Mouse (Mus musculus): ENCODE data around the gene Cabp1. TPM values are rescaled to one million over a fixed set of nuclear protein-coding genes. Genes with fewer than 3 reads are reported as not detected.
"Not testable (repeated sequence)": the region's sequence is repeated elsewhere in the genome, so short reads cannot be mapped to it uniquely, and the experiment has no call there.

Gene Cabp1
- polyA plus RNA-seq, 1 experiment from 2014 or later, result 1.5 TPM

DNA sequence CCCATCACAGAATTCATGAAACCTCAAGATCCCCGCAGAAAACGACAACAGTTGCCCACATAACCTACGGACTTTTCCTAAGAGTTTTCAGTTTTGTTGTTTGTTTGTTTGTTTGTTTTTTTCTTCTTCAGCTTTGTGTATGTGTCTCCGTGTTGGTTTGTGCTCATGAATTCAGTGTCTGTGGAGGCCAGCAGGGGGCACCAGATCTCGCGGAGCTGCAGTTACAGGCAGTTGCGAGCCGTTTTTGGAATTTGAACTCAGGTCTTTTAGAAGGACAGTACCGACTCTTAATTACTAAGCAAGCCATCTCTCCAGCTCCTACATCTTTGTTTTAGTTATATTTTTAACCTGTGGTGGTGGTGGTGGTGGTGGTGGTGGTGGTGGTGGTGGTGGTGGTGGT is 28.8 kb downstream of the Cabp1 start:
- H3K4me3 ChIP-seq (replicated peaks), result no peak overlapping the region
- H3K4me2 ChIP-seq (replicated peaks), result no peak overlapping the region
- H3K9ac ChIP-seq, result no peak overlapping the region
- H3K36me3 ChIP-seq, result no peaks in the 10 kb centered on the region
- H3K27ac ChIP-seq, result no peak overlapping the region
- peaks cover 31% of the 10 kb centered on the region for H3K4me1 ChIP-seq (replicated peaks)
- H3K9me3 ChIP-seq, result no peaks in the 10 kb centered on the region
- ATAC-seq, result no peak
- no peaks in the 10 kb centered on the region for H3K27me3 ChIP-seq (replicated peaks)
- WGBS, result 64% methylated on average over 9 of the region's 9 CpGs

DNA sequence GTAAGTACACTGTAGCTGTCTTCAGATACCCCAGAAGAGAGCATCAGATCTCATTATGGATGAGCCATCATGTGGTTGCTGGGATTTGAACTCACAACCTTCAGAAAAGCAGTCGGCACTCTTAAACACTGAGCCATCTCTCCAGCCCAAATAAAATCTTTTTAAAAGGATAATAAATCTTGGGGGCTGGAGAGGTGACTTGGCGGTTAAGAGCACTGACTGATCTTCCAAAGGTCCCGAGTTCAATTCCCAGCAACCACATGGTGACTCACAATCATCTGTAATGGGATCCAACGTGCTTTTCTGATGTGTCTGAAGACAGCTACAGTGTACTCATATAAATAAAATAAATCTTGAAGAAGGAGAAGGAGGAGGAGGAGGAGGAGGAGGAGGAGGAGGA is 29.7 kb downstream of the Cabp1 start:
- H3K27ac ChIP-seq; H3K9ac ChIP-seq; H3K4me2 ChIP-seq (replicated peaks); H3K36me3 ChIP-seq; H3K27me3 ChIP-seq (replicated peaks); H3K4me3 ChIP-seq (replicated peaks); ATAC-seq; H3K9me3 ChIP-seq: not testable (repeated sequence)
- 74% methylated on average over 4 of the region's 4 CpGs for WGBS
- peaks cover 31% of the 10 kb centered on the region for H3K4me1 ChIP-seq (replicated peaks)

DNA sequence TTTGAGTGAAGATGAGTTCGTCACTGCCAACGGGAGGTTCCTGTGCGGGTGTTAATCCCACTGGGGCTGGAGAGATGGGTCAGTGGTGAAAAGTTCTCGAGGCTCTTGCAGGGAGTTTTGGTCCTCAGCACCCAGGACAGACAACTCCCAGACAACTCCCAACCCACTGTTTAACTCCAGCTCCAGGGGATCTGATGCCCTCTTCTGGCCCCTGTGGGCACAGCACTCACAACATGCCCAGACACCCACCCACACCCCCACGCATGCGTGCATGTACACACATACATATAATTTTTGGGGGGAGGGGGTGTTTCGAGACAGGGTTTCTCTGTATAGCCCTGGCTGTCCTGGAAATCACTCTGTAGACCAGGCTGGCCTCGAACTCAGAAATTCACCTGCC is 30.6 kb downstream of the Cabp1 start:
- Histone ChIP-seq H3K4me2 (replicated peaks) (0 out of 2 replicates have a peak overlapping the region, but pooled peaks have one; percentile 16), H3K9ac (no peak overlapping the region), H3K27me3 (replicated peaks) (no peaks in the 10 kb centered on the region), H3K9me3 (no peaks in the 10 kb centered on the region), H3K27ac (no peak overlapping the region), H3K4me1 (replicated peaks) (peaks cover 29% of the 10 kb centered on the region), H3K36me3 (no peaks in the 10 kb centered on the region), H3K4me3 (replicated peaks) (no peak overlapping the region)
- no peak for ATAC-seq
- 38% methylated on average over 8 of the region's 8 CpGs for WGBS

DNA sequence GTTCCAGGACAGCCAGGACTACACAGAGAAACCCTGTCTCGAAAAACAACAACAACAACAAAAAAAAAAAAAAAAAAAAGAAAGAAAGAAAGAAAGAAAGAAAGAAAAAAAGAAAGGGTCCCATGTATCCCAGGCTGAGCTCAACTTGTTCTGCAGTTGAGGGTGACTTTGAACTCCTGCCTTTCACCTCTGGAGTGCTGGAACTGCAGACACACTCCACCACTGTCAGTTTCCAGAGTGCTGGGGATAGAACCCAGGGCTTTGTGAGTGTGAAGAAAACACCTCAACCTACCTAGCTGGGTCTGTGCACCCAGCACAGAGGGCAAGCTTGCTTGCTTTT is 32.3 kb downstream of the Cabp1 start:
- peaks cover 26% of the 10 kb centered on the region for H3K4me1 ChIP-seq (replicated peaks)
- not testable (repeated sequence) for H3K27me3 ChIP-seq (replicated peaks); H3K36me3 ChIP-seq; H3K4me3 ChIP-seq (replicated peaks); ATAC-seq; H3K9me3 ChIP-seq; H3K4me2 ChIP-seq (replicated peaks); H3K27ac ChIP-seq; H3K9ac ChIP-seq
- WGBS, result 87% methylated on average over 1 of the region's 1 CpGs

DNA sequence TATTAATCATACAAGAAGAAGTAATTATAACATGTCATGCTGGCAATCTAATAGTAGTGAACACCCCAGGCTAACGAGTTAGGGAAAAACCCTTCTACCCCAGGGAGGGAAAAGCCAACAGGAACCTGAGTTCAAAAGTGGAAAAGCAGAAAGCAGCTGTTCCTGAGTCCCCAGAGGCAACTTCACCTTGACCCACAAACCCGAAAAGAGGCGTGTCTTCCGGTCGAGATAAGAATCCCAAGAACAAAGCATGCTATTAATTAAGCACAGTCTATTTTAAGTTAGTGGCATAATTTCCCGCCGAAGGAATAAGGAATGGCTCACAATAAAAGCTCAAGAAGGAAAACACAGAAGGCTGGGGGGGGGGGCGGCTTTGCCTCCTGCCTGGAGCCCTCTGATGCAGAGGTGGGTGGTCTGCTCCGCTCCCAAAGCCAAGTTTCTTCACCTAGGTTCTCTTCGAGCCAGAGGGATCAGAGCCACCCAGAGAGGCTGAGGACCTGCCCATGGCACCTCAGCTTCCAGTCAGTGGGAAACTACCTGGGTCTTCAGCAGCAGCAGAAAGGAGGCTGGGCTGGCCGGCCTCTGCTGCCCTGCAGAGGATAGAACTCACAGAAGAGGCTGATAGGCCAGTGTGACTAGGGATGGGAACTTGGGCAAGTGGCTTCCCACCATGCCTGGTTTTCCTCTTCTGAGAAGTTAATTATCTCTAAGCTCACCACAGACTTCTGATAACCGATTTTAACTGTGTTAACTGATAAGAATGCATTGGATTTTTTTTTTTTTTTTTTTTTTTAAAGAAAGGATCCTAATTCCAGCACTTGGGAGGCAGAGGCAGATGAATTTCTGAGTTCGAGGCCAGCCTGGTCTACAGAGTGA is 32.9 kb downstream of the Cabp1 start:
- Histone ChIP-seq H3K4me2 (replicated peaks) (no peak overlapping the region), H3K4me3 (replicated peaks) (no peak overlapping the region), H3K27ac (peak overlapping the region; percentile 56; the same call in 1 of the 2 replicates), H3K9me3 (no peaks in the 10 kb centered on the region), H3K9ac (peak overlapping the region; percentile 17; the same call in 1 of the 2 replicates), H3K27me3 (replicated peaks) (no peaks in the 10 kb centered on the region), H3K4me1 (replicated peaks) (peaks cover 21% of the 10 kb centered on the region), H3K36me3 (no peaks in the 10 kb centered on the region)
- ATAC-seq, result no peak
- 43% methylated on average over 13 of the region's 13 CpGs for WGBS

DNA sequence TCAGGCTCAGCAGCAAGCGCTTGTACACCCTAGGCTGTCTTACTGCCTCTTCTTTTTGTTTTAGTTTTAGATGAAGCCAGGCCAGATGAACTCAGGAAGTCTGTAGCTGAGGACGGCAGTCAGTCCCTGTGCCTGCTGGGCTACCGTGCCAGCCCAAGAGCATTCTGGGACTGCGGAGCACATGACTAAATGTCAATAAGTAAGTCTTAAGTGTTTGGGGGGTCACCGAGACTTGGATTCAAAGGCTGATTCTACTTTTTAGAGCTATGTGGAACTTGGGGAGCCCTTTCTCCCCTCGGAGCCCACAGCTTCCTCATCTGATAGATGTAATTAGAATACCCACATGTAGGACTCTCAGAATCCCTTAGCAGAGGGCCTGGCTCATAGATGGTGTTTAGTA is 33.5 kb downstream of the Cabp1 start:
- Histone ChIP-seq H3K27me3 (replicated peaks) (no peaks in the 10 kb centered on the region), H3K9me3 (no peaks in the 10 kb centered on the region), H3K4me1 (replicated peaks) (peaks cover 21% of the 10 kb centered on the region), H3K27ac (peak overlapping the region; percentile 56), H3K4me3 (replicated peaks) (no peak overlapping the region), H3K9ac (no peak overlapping the region), H3K36me3 (no peaks in the 10 kb centered on the region), H3K4me2 (replicated peaks) (no peak overlapping the region)
- no peak for ATAC-seq
- 70% methylated on average over 6 of the region's 6 CpGs for WGBS

DNA sequence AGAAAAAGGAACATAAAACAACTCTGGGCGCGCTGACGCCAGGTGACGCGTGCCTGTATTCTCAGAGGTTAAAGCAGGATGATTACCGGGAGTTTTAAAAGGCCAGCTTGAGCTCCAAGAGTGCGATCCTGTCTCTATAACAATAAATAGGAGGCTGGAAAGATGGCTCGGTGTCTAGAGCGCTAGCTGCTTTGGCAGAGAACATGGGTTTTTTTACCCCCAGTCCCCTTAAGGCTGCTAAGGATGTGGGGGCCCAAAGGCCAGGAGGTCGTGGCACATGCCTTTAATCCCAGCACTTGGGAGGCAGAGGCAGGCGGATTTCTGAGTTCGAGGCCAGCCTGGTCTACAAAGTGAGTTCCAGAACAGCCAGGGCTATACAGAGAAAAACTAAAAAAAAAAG is 35.0 kb downstream of the Cabp1 start:
- peaks cover 35% of the 10 kb centered on the region for H3K4me1 ChIP-seq (replicated peaks)
- H3K4me2 ChIP-seq (replicated peaks), result peak overlapping the region; percentile 76
- H3K9me3 ChIP-seq, result no peaks in the 10 kb centered on the region
- peak overlapping the region; percentile 94 for H3K4me3 ChIP-seq (replicated peaks)
- peak overlapping the region; percentile 98 for H3K27ac ChIP-seq
- WGBS, result 38% methylated on average over 12 of the region's 12 CpGs
- no peaks in the 10 kb centered on the region for H3K36me3 ChIP-seq
- no peaks in the 10 kb centered on the region for H3K27me3 ChIP-seq (replicated peaks)
- ATAC-seq, result no peak
- H3K9ac ChIP-seq, result peak overlapping the region; percentile 69

DNA sequence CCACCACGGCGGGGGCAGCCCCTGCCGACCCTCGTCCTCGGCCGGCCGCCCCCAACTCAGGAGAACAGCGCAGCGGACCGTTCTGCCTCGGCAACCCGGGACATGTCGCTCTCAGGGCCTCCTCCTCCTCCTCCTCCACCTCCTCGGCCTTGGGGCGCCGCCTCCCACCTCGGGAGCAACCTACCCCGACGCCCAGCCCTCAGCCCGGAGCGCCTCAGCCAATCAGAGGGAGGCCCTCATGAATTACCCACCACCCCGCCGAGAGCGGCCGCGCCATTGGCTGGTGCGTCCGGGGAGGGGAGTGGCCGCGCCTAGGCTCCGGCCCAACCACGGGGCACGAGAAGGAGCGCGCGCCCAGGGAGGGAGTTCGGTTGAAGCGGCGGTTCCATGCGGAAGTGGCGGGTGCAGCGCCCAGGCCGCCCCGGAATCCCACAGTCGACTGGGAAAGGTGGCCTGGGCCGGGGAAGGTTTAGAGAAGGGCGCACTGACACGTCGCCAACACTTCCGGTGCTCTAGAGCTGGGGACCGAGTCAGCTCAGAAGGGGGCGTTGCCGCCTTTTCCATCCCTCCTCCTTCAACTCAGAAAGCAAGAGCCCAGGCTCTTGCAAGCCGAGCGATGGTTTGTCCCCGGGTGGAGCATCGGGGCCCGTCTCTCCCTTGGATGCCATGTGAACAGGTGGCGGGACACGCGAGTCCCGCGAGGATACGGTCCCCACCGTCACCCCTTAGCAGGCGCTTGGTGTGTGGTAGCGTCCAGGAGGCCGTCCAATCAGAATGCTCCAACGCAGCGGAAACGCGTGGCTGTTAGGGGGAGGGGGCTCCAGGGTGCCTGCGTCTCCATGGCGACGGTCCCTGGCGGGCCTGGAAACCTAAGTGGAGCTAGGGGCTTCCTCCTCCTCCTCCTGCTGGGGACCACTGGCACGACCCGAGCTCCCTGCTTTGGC is 35.9 kb downstream of the Cabp1 start, which contains the start of gene Mlec:
TSS of gene Mlec (minus strand) at position 140 of the 944 bp plus-strand sequence.
- ATAC-seq, result peak; percentile 97
- H3K4me1 ChIP-seq (replicated peaks), result peaks cover 42% of the 10 kb centered on the region
- peak within 1 kb of the TSS; percentile 76 for H3K4me2 ChIP-seq (replicated peaks)
- no peaks in the 10 kb centered on the region for H3K9me3 ChIP-seq
- no peaks in the 10 kb centered on the region for H3K36me3 ChIP-seq
- H3K4me3 ChIP-seq (replicated peaks), result peak within 1 kb of the TSS; percentile 94
- peak within 1 kb of the TSS; percentile 99 for H3K9ac ChIP-seq
- WGBS, result under 1% methylated on average over 72 of the region's 78 CpGs
- no peaks in the 10 kb centered on the region for H3K27me3 ChIP-seq (replicated peaks)
- peak within 1 kb of the TSS; percentile 98 for H3K27ac ChIP-seq

DNA sequence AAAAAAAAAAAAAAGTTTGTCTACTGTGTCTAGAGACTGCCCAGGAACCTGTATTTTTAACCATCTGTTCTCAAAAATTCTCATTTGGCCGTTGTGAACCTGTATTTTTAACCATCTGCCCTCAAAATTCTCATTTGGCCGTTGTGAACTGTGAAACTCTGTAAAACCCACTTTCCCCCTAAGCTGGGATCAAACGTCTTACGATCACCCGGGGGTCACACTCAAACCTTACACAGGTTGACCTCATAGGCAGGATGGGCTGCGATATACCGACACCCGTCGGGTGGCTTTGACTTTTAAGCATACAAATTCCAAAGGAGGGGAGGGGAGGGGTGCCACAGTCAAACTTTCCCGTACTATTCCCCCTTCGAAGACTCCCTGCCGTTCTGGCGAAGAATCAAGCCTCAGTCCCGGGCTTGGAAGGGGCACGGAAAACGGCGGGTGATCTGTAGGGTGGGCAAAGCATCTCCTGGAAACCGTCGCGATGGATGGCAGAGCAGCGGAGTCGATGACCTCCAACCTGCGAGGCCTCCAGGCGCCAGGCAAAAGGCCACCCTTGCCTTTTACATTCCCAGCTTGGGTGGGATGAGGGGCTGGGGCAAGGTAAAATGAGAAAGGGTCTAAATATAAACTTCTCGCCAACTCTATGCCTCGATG is 37.1 kb downstream of the Cabp1 start:
- Histone ChIP-seq H3K4me1 (replicated peaks) (peaks cover 52% of the 10 kb centered on the region), H3K36me3 (no peaks in the 10 kb centered on the region), H3K27me3 (replicated peaks) (no peaks in the 10 kb centered on the region), H3K27ac (peak overlapping the region; percentile 98), H3K9me3 (no peaks in the 10 kb centered on the region), H3K4me3 (replicated peaks) (peak overlapping the region; percentile 94), H3K4me2 (replicated peaks) (peak overlapping the region; percentile 71), H3K9ac (peak overlapping the region; percentile 99)
- under 1% methylated on average over 26 of the region's 26 CpGs for WGBS
- no peak for ATAC-seq

DNA sequence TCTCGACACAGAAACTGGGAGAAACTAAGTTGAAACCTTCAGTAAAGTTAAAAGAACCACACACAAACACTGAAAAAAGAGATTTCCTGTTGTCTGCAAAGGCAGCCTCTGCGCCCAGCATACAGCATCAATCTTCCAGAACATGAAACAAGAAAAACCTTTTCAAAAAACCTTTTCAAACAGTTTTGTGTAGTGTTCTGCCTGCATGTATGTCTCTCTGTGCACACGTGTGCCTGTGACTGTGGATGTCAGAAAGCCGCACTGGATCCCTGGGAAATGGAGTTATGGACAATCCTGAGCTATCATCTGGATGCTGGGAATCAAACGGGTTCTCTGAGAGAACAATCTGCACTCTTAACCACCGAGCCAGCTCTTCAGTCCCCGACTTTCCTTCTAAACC is 37.8 kb downstream of the Cabp1 start:
- 37% methylated on average over 7 of the region's 7 CpGs for WGBS
- H3K9me3 ChIP-seq, result no peaks in the 10 kb centered on the region
- H3K27ac ChIP-seq, result peak overlapping the region; percentile 98
- no peaks in the 10 kb centered on the region for H3K36me3 ChIP-seq
- peaks cover 51% of the 10 kb centered on the region for H3K4me1 ChIP-seq (replicated peaks)
- peak overlapping the region; percentile 71 for H3K4me2 ChIP-seq (replicated peaks)
- no peak for ATAC-seq
- peak overlapping the region; percentile 94 for H3K4me3 ChIP-seq (replicated peaks)
- H3K27me3 ChIP-seq (replicated peaks), result no peaks in the 10 kb centered on the region
- H3K9ac ChIP-seq, result peak overlapping the region; percentile 99

DNA sequence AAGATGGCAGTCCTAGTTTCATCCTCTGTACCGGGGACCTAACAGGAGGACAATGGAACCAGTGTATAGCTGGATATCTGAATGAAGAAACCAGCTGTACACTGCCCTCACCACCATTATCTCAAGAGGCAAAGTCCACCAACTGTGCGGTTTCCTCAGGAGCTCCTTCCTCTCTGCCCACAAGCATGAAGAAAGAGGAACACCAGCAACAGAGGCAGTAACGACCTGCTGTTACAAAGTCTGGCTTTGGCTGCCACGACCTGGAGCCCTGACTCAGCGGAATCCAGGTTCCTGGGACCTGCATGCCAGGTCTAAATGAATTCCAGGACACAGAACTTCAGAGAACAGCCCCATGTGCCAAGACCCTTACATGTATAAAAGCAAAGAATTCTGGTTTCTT is 38.4 kb downstream of the Cabp1 start:
- peak; percentile 34 for ATAC-seq
- peaks cover 3% of the 10 kb centered on the region for H3K36me3 ChIP-seq
- no peaks in the 10 kb centered on the region for H3K9me3 ChIP-seq
- H3K27me3 ChIP-seq (replicated peaks), result no peaks in the 10 kb centered on the region
- peaks cover 47% of the 10 kb centered on the region for H3K4me1 ChIP-seq (replicated peaks)
- peak overlapping the region; percentile 98 for H3K27ac ChIP-seq
- H3K9ac ChIP-seq, result peak overlapping the region; percentile 99; the same call in 1 of the 2 replicates
- peak overlapping the region; percentile 71 for H3K4me2 ChIP-seq (replicated peaks)
- H3K4me3 ChIP-seq (replicated peaks), result peak overlapping the region; percentile 94
- 21% methylated on average over 5 of the region's 5 CpGs for WGBS

DNA sequence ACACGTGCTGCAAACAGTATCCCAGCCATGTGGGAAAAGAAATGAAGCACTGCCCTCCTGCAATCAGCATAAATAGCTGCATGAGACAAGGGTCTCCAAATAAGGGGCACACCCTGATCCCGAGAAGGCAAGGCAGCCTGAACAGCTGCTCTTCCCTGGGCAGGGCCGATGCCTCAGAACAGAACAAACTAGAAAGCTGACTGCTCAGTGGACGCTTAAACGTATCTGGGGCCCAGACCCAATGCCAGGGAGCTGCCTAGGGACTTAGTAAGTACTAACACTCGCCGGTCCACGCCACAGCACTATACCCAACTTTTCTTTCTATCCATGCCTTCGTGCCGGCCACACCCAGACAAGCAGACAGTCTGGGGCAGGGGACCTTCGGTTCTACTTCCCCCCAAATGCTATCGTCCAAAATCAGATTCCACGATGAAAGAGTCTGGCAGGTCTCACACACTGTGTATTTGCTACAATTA is 39.0 kb downstream of the Cabp1 start:
- H3K4me1 ChIP-seq (replicated peaks), result peaks cover 43% of the 10 kb centered on the region
- H3K27ac ChIP-seq, result peak overlapping the region; percentile 98
- H3K4me2 ChIP-seq (replicated peaks), result peak overlapping the region; percentile 71
- H3K9ac ChIP-seq, result peak overlapping the region; percentile 99
- ATAC-seq, result no peak
- WGBS, result 41% methylated on average over 13 of the region's 13 CpGs
- H3K4me3 ChIP-seq (replicated peaks), result peak overlapping the region; percentile 94
- peaks cover 10% of the 10 kb centered on the region for H3K36me3 ChIP-seq
- no peaks in the 10 kb centered on the region for H3K27me3 ChIP-seq (replicated peaks)
- no peaks in the 10 kb centered on the region for H3K9me3 ChIP-seq

All from intestine, embryonic 15.5 days (tissue).